8 mouse cellular contexts compared by ENCODE assay signal in genomic region chr1:71103174-71103864, GRCm38 (mm10). TPM values are rescaled to one million over a fixed set of nuclear protein-coding genes. Genes with fewer than 3 reads are reported as not detected.
A peak's percentile ranks its signal among the peaks of the same experiment; 100 is the strongest.
DNase-seq lines count a peak whose midpoint lies in the region; ATAC-seq lines count a peak whose summit lies in the region.

No protein-coding gene starts in this region.

- DNase-seq in heart, adult 8-10 months (ENCODE audit: low spot score): no peak
- DNase-seq in spleen, postnatal 10 days (ENCODE audit: low spot score in 2 of 2): peak; percentile 37 to 50
- DNase-seq in right cerebral cortex, postnatal 25 days: no peak
- DNase-seq in cerebellum, adult 9-10 months: no peak

- peak overlapping the region; percentile 71 for H3K4me2 ChIP-seq in heart, embryonic 12.5 days
- peak overlapping the region; percentile 59 for H3K4me2 ChIP-seq in embryonic facial prominence, embryonic 12.5 days (replicated peaks)
- H3K4me2 ChIP-seq in hindbrain, embryonic 16.5 days (ENCODE audit: low read length): peak overlapping the region; percentile 97
- H3K4me2 ChIP-seq in liver, embryonic 15.5 days: peak overlapping the region; percentile 73

- WGBS in heart, embryonic 12.5 days: 21% methylated on average over 18 of the region's 18 CpGs
- 33% methylated on average over 18 of the region's 18 CpGs for WGBS in embryonic facial prominence, embryonic 12.5 days
- 33% methylated on average over 18 of the region's 18 CpGs for WGBS in hindbrain, embryonic 16.5 days
- WGBS in liver, embryonic 15.5 days (ENCODE audit: insufficient replicate concordance): 11% methylated on average over 18 of the region's 18 CpGs

- H3K9ac ChIP-seq in heart, embryonic 12.5 days: peak overlapping the region; percentile 43; the same call in 1 of the 2 replicates
- no peak overlapping the region for H3K9ac ChIP-seq in embryonic facial prominence, embryonic 12.5 days
- peak overlapping the region; percentile 73 for H3K9ac ChIP-seq in hindbrain, embryonic 16.5 days (ENCODE audit: low read depth, low read length)
- H3K9ac ChIP-seq in liver, embryonic 15.5 days: peak overlapping the region; percentile 26

- no peaks in the 10 kb centered on the region for H3K9me3 ChIP-seq in heart, embryonic 12.5 days (replicated peaks)
- H3K9me3 ChIP-seq in embryonic facial prominence, embryonic 12.5 days: no peaks in the 10 kb centered on the region
- no peaks in the 10 kb centered on the region for H3K9me3 ChIP-seq in hindbrain, embryonic 16.5 days (ENCODE audit: control insufficient read depth, low read length)
- H3K9me3 ChIP-seq in liver, embryonic 15.5 days (replicated peaks): no peaks in the 10 kb centered on the region

- no peaks in the 10 kb centered on the region for H3K27me3 ChIP-seq in heart, embryonic 12.5 days (replicated peaks)
- no peaks in the 10 kb centered on the region for H3K27me3 ChIP-seq in embryonic facial prominence, embryonic 12.5 days
- H3K27me3 ChIP-seq in hindbrain, embryonic 16.5 days (replicated peaks; ENCODE audit: control insufficient read depth, insufficient read depth, low read length): no peaks in the 10 kb centered on the region
- H3K27me3 ChIP-seq in liver, embryonic 15.5 days: no peaks in the 10 kb centered on the region

- peak overlapping the region; percentile 53; the same call in 1 of the 2 replicates for H3K27ac ChIP-seq in heart, embryonic 12.5 days (ENCODE audit: poor library complexity, severe bottlenecking)
- peak overlapping the region; percentile 76; the same call in 1 of the 2 replicates for H3K27ac ChIP-seq in embryonic facial prominence, embryonic 12.5 days
- H3K27ac ChIP-seq in hindbrain, embryonic 16.5 days (ENCODE audit: low read depth, low read length): 0 out of 2 replicates have a peak overlapping the region, but pooled peaks have one; percentile 39
- peak overlapping the region; percentile 92 for H3K27ac ChIP-seq in liver, embryonic 15.5 days (replicated peaks)

- no peaks in the 10 kb centered on the region for H3K36me3 ChIP-seq in heart, embryonic 12.5 days
- H3K36me3 ChIP-seq in embryonic facial prominence, embryonic 12.5 days: no peaks in the 10 kb centered on the region
- no peaks in the 10 kb centered on the region for H3K36me3 ChIP-seq in hindbrain, embryonic 16.5 days (ENCODE audit: control insufficient read depth, insufficient read depth, low read length)
- peaks cover 5% of the 10 kb centered on the region; the same call in 1 of the 2 replicates for H3K36me3 ChIP-seq in liver, embryonic 15.5 days (replicated peaks)

- ATAC-seq in heart, embryonic 12.5 days (ENCODE audit: insufficient number of reproducible peaks, low FRiP score): no peak
- no peak for ATAC-seq in embryonic facial prominence, embryonic 12.5 days (ENCODE audit: insufficient number of reproducible peaks, insufficient read depth, low FRiP score, low TSS enrichment)
- no peak for ATAC-seq in hindbrain, embryonic 16.5 days
- peak; percentile 59 for ATAC-seq in liver, embryonic 15.5 days (ENCODE audit: insufficient read depth)

- H3K4me1 ChIP-seq in heart, embryonic 12.5 days (replicated peaks): peaks cover 11% of the 10 kb centered on the region
- H3K4me1 ChIP-seq in embryonic facial prominence, embryonic 12.5 days: 0 out of 2 replicates have a peak, but pooled peaks cover 8% of the 10 kb centered on the region
- H3K4me1 ChIP-seq in hindbrain, embryonic 16.5 days (ENCODE audit: control insufficient read depth, insufficient read depth, low read depth, low read length): no peaks in the 10 kb centered on the region; the same call in 1 of the 2 replicates
- H3K4me1 ChIP-seq in liver, embryonic 15.5 days (replicated peaks): peaks cover 52% of the 10 kb centered on the region

- H3K4me3 ChIP-seq in heart, embryonic 12.5 days: peak overlapping the region; percentile 80
- H3K4me3 ChIP-seq in embryonic facial prominence, embryonic 12.5 days: peak overlapping the region; percentile 84
- peak overlapping the region; percentile 92 for H3K4me3 ChIP-seq in hindbrain, embryonic 16.5 days (ENCODE audit: low read length)
- H3K4me3 ChIP-seq in liver, embryonic 15.5 days (replicated peaks): peak overlapping the region; percentile 99

RNA-seq across cellular contexts. Expression of gene Bard1, which starts 0.4 kb away (rescaled TPM):
- 1.9 and 2.1 TPM in 2 replicates for polyA plus RNA-seq in heart, embryonic 12.5 days (2016; fragmentation: Nextera tagmentation; extraction: Ambion mirVana)
- total RNA-seq in heart, adult 8-10 months (2022): under 1 TPM; 0.34 to 0.87 (median 0.65) TPM
- 2.6 and 2.8 TPM in 2 replicates for polyA plus RNA-seq in embryonic facial prominence, embryonic 12.5 days (2016; fragmentation: Nextera tagmentation; extraction: Ambion mirVana)
- polyA plus RNA-seq in hindbrain, embryonic 16.5 days (2015; fragmentation: Nextera tagmentation; extraction: Ambion mirVana): 0.61 and 0.69 TPM in 2 replicates
- polyA plus RNA-seq in liver, embryonic 15.5 days (2015; fragmentation: Nextera tagmentation; extraction: Ambion mirVana): 2.0 and 2.5 TPM in 2 replicates

Comparison
In these comparisons a context has a peak if more than half of its experiments do, and no peak if none do; other contexts are left out.
1. H3K27ac ChIP-seq: peak in every context shown above with its lines; median percentile 92 in liver, embryonic 15.5 days; 76 in embryonic facial prominence, embryonic 12.5 days; 53 in heart, embryonic 12.5 days; 39 in hindbrain, embryonic 16.5 days.
2. DNase-seq: peak in spleen, postnatal 10 days (2 of 2); none in heart, adult 8-10 months (single experiment), right cerebral cortex, postnatal 25 days (single experiment) and cerebellum, adult 9-10 months (single experiment).
3. Peak in every context shown above with its lines, with median percentiles within 50 percentile points of each other: H3K4me2 ChIP-seq and H3K4me3 ChIP-seq.